Mouse (Mus musculus) hindbrain, embryonic 13.5 days (tissue): ENCODE data around the gene Il1rn. TPM values are rescaled to one million over a fixed set of nuclear protein-coding genes. Genes with fewer than 3 reads are reported as not detected.

Experiments used
- ATAC-seq: fragments of 200-750 bp; cut with Nextera tagmentation; 2 replicates; pipeline ENCODE4 v1.8.0; 2017; ENCODE audit warnings: moderate TSS enrichment; ENCODE audit not compliant: low FRiP score
- H3K27ac ChIP-seq: fragments of 300-500 bp; sonication (generic); 2 replicates; pipeline ENCODE4 v1.5.1; 2015; ENCODE audit warnings: inconsistent platforms, mild to moderate bottlenecking, moderate library complexity
- H3K27me3 ChIP-seq: fragments of 300-500 bp; sonication (generic); 2 replicates; pipeline ENCODE4 v1.6.1; 2015; ENCODE audit warnings: mild to moderate bottlenecking, inconsistent platforms
- H3K36me3 ChIP-seq: fragments of 300-500 bp; sonication (generic); 2 replicates; pipeline ENCODE4 v1.6.1; 2015; ENCODE audit warnings: mild to moderate bottlenecking, inconsistent platforms
- H3K4me1 ChIP-seq: fragments of 300-500 bp; sonication (generic); replicated peaks from 2 replicates; pipeline ENCODE4 v1.6.1; 2015; ENCODE audit warnings: inconsistent platforms
- H3K4me2 ChIP-seq: fragments of 300-500 bp; sonication (generic); 2 replicates; pipeline ENCODE4 v1.6.1; 2015; ENCODE audit warnings: inconsistent platforms, mild to moderate bottlenecking, moderate library complexity
- H3K4me3 ChIP-seq: fragments of 300-500 bp; sonication (generic); 2 replicates; pipeline ENCODE4 v1.5.1; 2015; ENCODE audit warnings: mild to moderate bottlenecking, inconsistent platforms
- H3K9ac ChIP-seq: fragments of 300-500 bp; sonication (generic); 2 replicates; pipeline ENCODE4 v1.6.1; 2015; ENCODE audit warnings: mild to moderate bottlenecking, inconsistent platforms
- H3K9me3 ChIP-seq: fragments of 300-500 bp; sonication (generic); 2 replicates; pipeline ENCODE4 v1.6.1; 2016; ENCODE audit warnings: inconsistent platforms
- WGBS: fragments of 180-500 bp; shearing (Covaris S2); methylation state at CpG from one replicate; pipeline ENCODE4 v1.1.7; 2015; 5-methylcytosine and 5-hydroxymethylcytosine counted together
- polyA plus RNA-seq: library from polyadenylated mRNA; unstranded; fragments of >200 nt; fragmentation: Nextera tagmentation; extraction: Ambion mirVana; gene quantifications from 2 replicates; pipeline ENCODE4 v1.2.1, GENCODE M21; 2015

The Il1rn gene
- polyA plus RNA-seq, 1 experiment from 2014 or later: 0.44 TPM

- H3K4me3 ChIP-seq: no peak overlapping the region
- H3K27me3 ChIP-seq: no peaks in the 10 kb centered on the region
- WGBS: 100% methylated on average over 2 of the region's 2 CpGs
- H3K27ac ChIP-seq: no peak overlapping the region
- H3K4me2 ChIP-seq: no peak overlapping the region
- no peaks in the 10 kb centered on the region for H3K36me3 ChIP-seq
- no peak overlapping the region for H3K9ac ChIP-seq
- no peaks in the 10 kb centered on the region for H3K4me1 ChIP-seq
- no peak for ATAC-seq
- H3K9me3 ChIP-seq: no peaks in the 10 kb centered on the region
These were observed 16.4 kb downstream of the Il1rn start for GRCm38 (mm10) chr2:24353042-24353441.

DNA sequence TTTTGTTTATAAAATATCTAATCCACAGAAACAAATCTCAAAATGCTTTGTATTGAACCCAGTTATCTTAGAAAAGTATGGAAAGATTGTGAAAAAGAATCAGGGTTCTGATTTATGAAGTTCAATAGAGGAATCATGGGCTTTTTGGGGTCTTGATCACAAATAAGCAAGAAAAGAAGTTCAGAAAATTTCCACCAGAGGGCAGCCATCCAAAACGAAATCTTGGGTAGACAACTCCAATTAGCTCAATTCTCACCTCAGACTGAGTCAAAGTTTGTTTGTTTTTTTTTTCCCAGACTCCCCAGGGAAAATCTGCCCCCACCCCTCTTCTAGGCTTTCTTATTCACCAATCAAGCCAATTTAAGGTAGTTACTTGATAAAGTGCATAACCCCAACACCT, 21.0 kb downstream of the Il1rn start:
- H3K9me3 ChIP-seq: no peaks in the 10 kb centered on the region
- no peak overlapping the region for H3K4me3 ChIP-seq
- no peaks in the 10 kb centered on the region for H3K4me1 ChIP-seq
- H3K4me2 ChIP-seq: no peak overlapping the region
- no peak for ATAC-seq
- no peaks in the 10 kb centered on the region for H3K36me3 ChIP-seq
- 14% methylated on average over 1 of the region's 1 CpGs for WGBS
- H3K27me3 ChIP-seq: no peaks in the 10 kb centered on the region
- H3K9ac ChIP-seq: no peak overlapping the region
- H3K27ac ChIP-seq: no peak overlapping the region

GRCm38 (mm10) chr2:24359347-24359746, 22.7 kb downstream of the Il1rn start:
- H3K27ac ChIP-seq: no peak overlapping the region
- no peaks in the 10 kb centered on the region for H3K9me3 ChIP-seq
- ATAC-seq: no peak
- H3K27me3 ChIP-seq: no peaks in the 10 kb centered on the region
- 95% methylated on average over 1 of the region's 1 CpGs for WGBS
- no peaks in the 10 kb centered on the region for H3K36me3 ChIP-seq
- no peak overlapping the region for H3K4me3 ChIP-seq
- H3K4me2 ChIP-seq: no peak overlapping the region
- no peaks in the 10 kb centered on the region for H3K4me1 ChIP-seq
- H3K9ac ChIP-seq: no peak overlapping the region

GRCm38 (mm10) chr2:24363818-24364217, 27.2 kb downstream of the Il1rn start:
- no peak overlapping the region for H3K4me3 ChIP-seq
- ATAC-seq: no peak
- WGBS: 87% methylated on average over 3 of the region's 3 CpGs
- H3K4me1 ChIP-seq: peaks cover 5% of the 10 kb centered on the region; the same call in 1 of the 2 replicates
- H3K27ac ChIP-seq: no peak overlapping the region
- H3K4me2 ChIP-seq: no peak overlapping the region
- no peak overlapping the region for H3K9ac ChIP-seq
- peaks cover 18% of the 10 kb centered on the region for H3K27me3 ChIP-seq
- H3K9me3 ChIP-seq: no peaks in the 10 kb centered on the region
- H3K36me3 ChIP-seq: no peaks in the 10 kb centered on the region

DNA sequence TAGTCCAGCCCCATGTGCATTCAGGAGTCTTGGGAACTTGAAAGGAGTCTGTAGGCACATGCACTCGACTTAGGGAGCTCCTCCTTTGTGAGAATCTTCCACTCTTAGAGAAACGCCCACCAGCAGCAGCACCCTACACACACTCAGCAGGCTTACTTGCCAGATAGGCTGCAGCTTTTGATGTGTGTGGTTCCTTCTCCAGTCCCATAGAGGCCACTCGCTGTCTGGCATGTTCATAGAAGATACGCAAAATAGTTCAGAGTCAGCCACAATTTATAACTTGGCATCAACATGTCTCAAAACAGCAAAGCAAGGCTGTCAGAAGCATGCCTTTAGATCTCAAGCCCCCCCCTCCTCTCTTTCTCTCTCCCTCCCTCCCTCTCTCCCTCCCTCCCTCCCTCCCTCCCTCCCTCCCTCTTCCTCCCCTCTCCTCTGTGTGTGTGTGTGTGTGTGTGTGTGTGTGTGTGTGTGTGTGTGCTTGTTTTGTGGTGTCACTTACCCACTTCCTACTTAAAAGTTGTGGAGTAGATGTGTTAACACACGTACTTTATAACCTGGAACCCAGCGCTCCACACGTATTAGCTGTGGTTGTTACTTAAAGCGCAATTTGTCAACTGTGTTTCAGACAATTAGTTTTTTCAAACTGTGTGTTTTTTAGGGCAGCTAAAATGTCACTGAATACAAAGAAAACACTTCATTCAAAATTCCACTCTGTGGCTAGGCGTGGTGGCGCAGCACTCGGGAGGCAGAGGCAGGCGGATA, 29.7 kb downstream of the Il1rn start:
- Histone ChIP-seq H3K27ac (no peak overlapping the region), H3K4me1 (peaks cover 5% of the 10 kb centered on the region; the same call in 1 of the 2 replicates), H3K4me3 (no peak overlapping the region), H3K9me3 (no peaks in the 10 kb centered on the region), H3K36me3 (no peaks in the 10 kb centered on the region), H3K9ac (no peak overlapping the region), H3K4me2 (no peak overlapping the region), H3K27me3 (peaks cover 22% of the 10 kb centered on the region)
- 76% methylated on average over 12 of the region's 12 CpGs for WGBS
- ATAC-seq: no peak

- Histone ChIP-seq H3K36me3 (no peaks in the 10 kb centered on the region), H3K9me3 (no peaks in the 10 kb centered on the region), H3K27me3 (peaks cover 22% of the 10 kb centered on the region), H3K27ac (no peak within 1 kb of the TSS), H3K4me3 (peak within 1 kb of the TSS; percentile 47), H3K4me1 (peaks cover 5% of the 10 kb centered on the region; the same call in 1 of the 2 replicates), H3K9ac (peak within 1 kb of the TSS; percentile 71; the same call in 1 of the 2 replicates), H3K4me2 (peak within 1 kb of the TSS; percentile 83)
- peak; percentile 91 for ATAC-seq
- 4% methylated on average over 47 of the region's 47 CpGs for WGBS
These were observed 30.6 kb downstream of the Il1rn start, which contains the start of gene Psd4 for GRCm38 (mm10) chr2:24367030-24367894. TSS of gene Psd4 (plus strand) at chr2:24367580.

GRCm38 (mm10) chr2:24367895-24368261, 31.2 kb downstream of the Il1rn start:
- Histone ChIP-seq H3K4me3 (peak overlapping the region; percentile 47), H3K27ac (no peak overlapping the region), H3K36me3 (no peaks in the 10 kb centered on the region), H3K4me1 (peaks cover 5% of the 10 kb centered on the region; the same call in 1 of the 2 replicates), H3K9me3 (no peaks in the 10 kb centered on the region), H3K4me2 (peak overlapping the region; percentile 83), H3K9ac (0 out of 2 replicates have a peak overlapping the region, but pooled peaks have one; percentile 71), H3K27me3 (peaks cover 22% of the 10 kb centered on the region)
- 0 out of 2 replicates have a peak, but pooled peaks have one; percentile 16 for ATAC-seq
- 77% methylated on average over 4 of the region's 4 CpGs for WGBS

DNA sequence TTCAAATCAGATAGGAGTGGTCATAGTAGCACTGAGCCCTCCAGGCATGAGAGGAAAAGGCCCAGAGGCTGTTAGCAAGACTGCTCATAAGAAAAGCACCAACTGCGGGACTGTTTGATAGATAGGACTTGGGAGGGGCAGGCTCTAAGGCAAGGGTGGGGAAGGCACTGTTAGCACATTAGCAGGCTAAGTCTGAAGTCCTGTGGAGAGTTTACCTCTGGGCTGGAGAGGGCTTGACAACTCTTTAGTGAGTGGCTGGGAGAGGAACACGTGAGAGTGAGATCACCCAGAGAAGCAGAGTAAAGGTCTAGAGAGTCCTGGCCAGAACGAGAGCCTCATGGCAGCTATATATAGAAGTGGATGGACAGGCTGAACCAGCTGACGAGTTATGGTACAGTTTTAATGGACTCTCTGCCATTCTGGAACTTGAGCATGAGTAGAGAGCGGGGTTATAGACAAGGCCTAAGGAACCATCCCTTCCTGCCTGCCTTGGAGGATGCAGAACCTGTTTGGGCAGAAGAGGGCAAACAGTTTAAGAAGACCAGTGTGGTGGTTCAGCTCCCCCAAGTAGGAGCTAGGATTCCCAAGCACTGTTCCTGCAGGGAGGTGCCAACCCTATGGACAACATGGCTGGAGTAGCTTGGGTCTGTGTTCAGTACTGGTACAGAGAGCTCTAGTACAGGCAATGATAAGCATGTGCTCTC, 42.2 kb downstream of the Il1rn start:
- Histone ChIP-seq H3K9ac (no peak overlapping the region), H3K27me3 (no peaks in the 10 kb centered on the region), H3K9me3 (no peaks in the 10 kb centered on the region), H3K4me2 (no peak overlapping the region), H3K4me3 (no peak overlapping the region), H3K27ac (no peak overlapping the region), H3K36me3 (no peaks in the 10 kb centered on the region), H3K4me1 (no peaks in the 10 kb centered on the region)
- no peak for ATAC-seq
- WGBS: 81% methylated on average over 5 of the region's 5 CpGs

GRCm38 (mm10) chr2:24382456-24383230, 46.0 kb downstream of the Il1rn start:
- no peak overlapping the region for H3K4me3 ChIP-seq
- no peak overlapping the region for H3K9ac ChIP-seq
- H3K36me3 ChIP-seq: no peaks in the 10 kb centered on the region
- no peak for ATAC-seq
- no peaks in the 10 kb centered on the region for H3K4me1 ChIP-seq
- 85% methylated on average over 9 of the region's 9 CpGs for WGBS
- H3K4me2 ChIP-seq: no peak overlapping the region
- H3K27ac ChIP-seq: no peak overlapping the region
- H3K27me3 ChIP-seq: no peaks in the 10 kb centered on the region
- H3K9me3 ChIP-seq: no peaks in the 10 kb centered on the region

DNA sequence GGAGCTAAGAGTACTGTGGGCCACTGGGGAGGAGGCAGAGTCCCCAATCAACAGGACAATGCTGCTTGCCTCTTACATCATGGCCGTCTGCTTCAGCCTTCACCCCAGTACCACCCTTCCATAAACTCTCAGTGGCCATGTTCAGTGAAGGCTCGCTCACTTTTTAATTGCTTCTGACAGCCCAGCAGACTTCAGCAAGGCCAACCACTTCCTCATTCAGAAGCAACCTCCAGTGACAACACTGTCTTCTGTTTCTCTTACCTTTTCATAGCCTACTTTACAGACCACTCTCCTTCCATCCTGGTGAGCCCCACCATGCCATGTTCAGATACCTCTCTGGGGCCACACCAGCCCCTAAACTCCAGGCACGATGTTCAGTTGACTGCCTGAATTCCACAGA, 47.0 kb downstream of the Il1rn start:
- 93% methylated on average over 3 of the region's 3 CpGs for WGBS

GRCm38 (mm10) chr2:24384393-24384792, 47.7 kb downstream of the Il1rn start:
- H3K4me1 ChIP-seq: no peaks in the 10 kb centered on the region
- no peaks in the 10 kb centered on the region for H3K27me3 ChIP-seq
- no peak overlapping the region for H3K4me3 ChIP-seq
- no peaks in the 10 kb centered on the region for H3K9me3 ChIP-seq
- ATAC-seq: no peak
- H3K9ac ChIP-seq: no peak overlapping the region
- H3K27ac ChIP-seq: no peak overlapping the region
- H3K4me2 ChIP-seq: no peak overlapping the region
- no peaks in the 10 kb centered on the region for H3K36me3 ChIP-seq

More for the DNA sequence above, 47.0 kb downstream of the Il1rn start:
- Histone ChIP-seq H3K27ac (no peak overlapping the region), H3K4me2 (no peak overlapping the region), H3K27me3 (no peaks in the 10 kb centered on the region), H3K36me3 (no peaks in the 10 kb centered on the region), H3K4me3 (no peak overlapping the region), H3K4me1 (no peaks in the 10 kb centered on the region), H3K9me3 (no peaks in the 10 kb centered on the region), H3K9ac (no peak overlapping the region)
- ATAC-seq: no peak
